Mouse (Mus musculus) lung, postnatal 0 days (tissue): ENCODE results near the gene Tubb3. TPM values are rescaled to one million over a fixed set of nuclear protein-coding genes. Genes with fewer than 3 reads are reported as not detected.

ENCODE experiments used
- ATAC-seq: fragments of 200-750 bp; cut with Nextera tagmentation; 2 replicates; pipeline ENCODE4 v1.8.0; 2017; ENCODE audit warnings: moderate library complexity
- DNase-seq: peaks from one replicate; pipeline ENCODE4 v3.0.0-alpha.2; 2016; ENCODE audit warnings: low spot score
- H3K27ac ChIP-seq: fragments of 300-500 bp; sonication (generic); 2 replicates; pipeline ENCODE4 v1.5.1; 2014; ENCODE audit warnings: antibody characterized with exemption, mild to moderate bottlenecking, low read length, mixed read lengths
- H3K27me3 ChIP-seq: fragments of 300-500 bp; sonication (generic); replicated peaks from 2 replicates; pipeline ENCODE4 v1.6.1; 2014; ENCODE audit warnings: low read length, mixed read lengths; ENCODE audit not compliant: insufficient read depth
- H3K36me3 ChIP-seq: fragments of 300-500 bp; sonication (generic); 2 replicates; pipeline ENCODE4 v1.6.1; 2014; ENCODE audit warnings: low read length, mixed read lengths; ENCODE audit not compliant: insufficient read depth
- H3K4me1 ChIP-seq: fragments of 300-500 bp; sonication (generic); 2 replicates; pipeline ENCODE4 v1.6.1; 2014; ENCODE audit warnings: antibody characterized with exemption, low read depth, low read length, mixed read lengths; ENCODE audit not compliant: insufficient read depth
- H3K4me2 ChIP-seq: fragments of 300-500 bp; sonication (generic); replicated peaks from 2 replicates; pipeline ENCODE4 v1.6.1; 2014; ENCODE audit warnings: low read depth, mild to moderate bottlenecking, low read length, moderate library complexity, mixed read lengths
- H3K4me3 ChIP-seq: fragments of 300-500 bp; sonication (generic); 2 replicates; pipeline ENCODE4 v1.5.1; 2014; ENCODE audit warnings: low read depth, low read length
- H3K9ac ChIP-seq: fragments of 300-500 bp; sonication (generic); replicated peaks from 2 replicates; pipeline ENCODE4 v1.6.1; 2014; ENCODE audit warnings: low read depth, mild to moderate bottlenecking
- H3K9me3 ChIP-seq: fragments of 300-500 bp; sonication (generic); 2 replicates; pipeline ENCODE4 v1.6.1; 2016; ENCODE audit warnings: low read length, mixed read lengths
- CTCF ChIP-seq: IDR thresholded peaks from 2 replicates; pipeline ENCODE4 v1.5.1; 2016; ENCODE audit warnings: antibody characterized with exemption, mild to moderate bottlenecking
- EP300 ChIP-seq: IDR thresholded peaks from 2 replicates; pipeline ENCODE4 v1.6.1; 2016; ENCODE audit warnings: antibody characterized with exemption, mild to moderate bottlenecking, control low read depth
- WGBS: fragments of 180-500 bp; shearing (Covaris S2); extraction: QIAGEN DNeasy Blood & Tissue Kit; methylation state at CpG from one replicate; pipeline ENCODE4 v1.1.7; 2014; 5-methylcytosine and 5-hydroxymethylcytosine counted together
- polyA plus RNA-seq: library from polyadenylated mRNA; unstranded; fragments of >200 nt; fragmentation: Nextera tagmentation; extraction: Ambion mirVana; gene quantifications from 2 replicates; pipeline ENCODE4 v1.2.1, GENCODE M21; 2015

The Tubb3 gene
- polyA plus RNA-seq, 1 experiment from 2014 or later, result 0.42 TPM

DNA sequence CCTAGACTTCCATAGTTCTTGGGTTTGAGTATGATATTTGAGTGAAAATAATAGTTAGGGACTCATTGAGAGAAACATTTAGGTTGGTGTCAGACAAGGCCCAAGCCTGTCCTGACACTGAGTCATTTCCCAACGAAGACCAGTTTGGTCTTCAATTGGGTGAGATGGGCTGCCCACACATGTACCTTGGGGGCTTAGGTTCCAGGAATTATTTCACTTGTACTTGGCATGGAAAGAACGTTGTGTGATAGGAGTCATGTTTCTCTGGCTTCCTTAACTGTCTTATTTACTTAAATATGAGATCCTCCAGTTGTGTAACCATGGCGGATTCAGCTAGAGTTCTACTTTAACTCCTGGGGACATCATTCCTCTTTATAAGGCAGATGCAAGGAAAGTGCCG, 52.4 kb downstream of the Tubb3 start:
- Histone ChIP-seq H3K4me2 (no peak overlapping the region), H3K9me3 (no peaks in the 10 kb centered on the region), H3K27ac (no peak overlapping the region), H3K36me3 (no peaks in the 10 kb centered on the region), H3K9ac (no peak overlapping the region), H3K4me1 (no peaks in the 10 kb centered on the region), H3K27me3 (no peaks in the 10 kb centered on the region), H3K4me3 (no peak overlapping the region)
- DNase-seq (no peak), ATAC-seq (no peak)
- no peak for TF ChIP-seq CTCF
- no peak for TF ChIP-seq EP300
- 88% methylated on average over 4 of the region's 4 CpGs for WGBS

DNA sequence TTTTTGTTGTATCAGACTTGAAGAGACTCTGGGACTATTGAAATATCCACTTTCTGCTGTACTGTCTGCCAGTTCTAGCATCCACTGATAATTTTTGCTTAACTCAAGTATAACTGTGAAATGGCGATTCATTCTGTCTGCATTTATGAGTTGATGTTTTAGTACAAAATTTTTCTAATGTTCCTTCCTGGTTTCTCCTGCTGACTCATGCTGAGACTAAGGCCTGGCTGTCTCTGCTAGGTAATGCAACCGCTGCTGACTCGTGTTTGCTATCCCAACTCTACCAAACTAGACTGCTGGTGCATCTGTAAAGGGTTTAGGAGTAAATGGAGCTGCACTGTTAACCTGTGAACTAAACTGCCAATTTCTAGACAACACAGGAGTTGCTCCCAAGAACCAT, 56.3 kb downstream of the Tubb3 start:
- Histone ChIP-seq H3K9me3 (no peaks in the 10 kb centered on the region), H3K27me3 (no peaks in the 10 kb centered on the region), H3K4me3 (no peak overlapping the region), H3K4me1 (no peaks in the 10 kb centered on the region), H3K4me2 (no peak overlapping the region), H3K36me3 (no peaks in the 10 kb centered on the region), H3K9ac (no peak overlapping the region), H3K27ac (no peak overlapping the region)
- no peak for ATAC-seq
- no peak for DNase-seq
- WGBS, result 71% methylated on average over 3 of the region's 3 CpGs
- TF ChIP-seq CTCF (no peak), EP300 (no peak)

Other genes starting within 250 kb of the Tubb3 start
- 98.1 and 104 TPM in 2 replicates for gene Dpep1, start 225.2 kb upstream of the Tubb3 start, polyA plus RNA-seq
- 127 and 130 TPM in 2 replicates for gene Chmp1a, start 198.7 kb upstream of the Tubb3 start, polyA plus RNA-seq
- 3.2 and 4.8 TPM in 2 replicates for gene Spata33, start 198.6 kb upstream of the Tubb3 start, polyA plus RNA-seq
- gene Cdk10, start 186.6 kb upstream of the Tubb3 start, polyA plus RNA-seq, result 23.4 and 28.3 TPM in 2 replicates
- gene Spata2l, start 175.2 kb upstream of the Tubb3 start, polyA plus RNA-seq, result 4.8 TPM in 2 replicates
- gene Zfp276, start 157.2 kb upstream of the Tubb3 start, polyA plus RNA-seq, result 14.4 and 14.6 TPM in 2 replicates
- gene Vps9d1, start 157.1 kb upstream of the Tubb3 start, polyA plus RNA-seq, result 14.0 and 14.3 TPM in 2 replicates
- gene Fanca, start 92.8 kb upstream of the Tubb3 start, polyA plus RNA-seq, result 4.5 and 6.0 TPM in 2 replicates
- gene Spire2, start 78.7 kb upstream of the Tubb3 start, polyA plus RNA-seq, result 1.6 and 2.0 TPM in 2 replicates
- 133 and 144 TPM in 2 replicates for gene Tcf25, start 37.7 kb upstream of the Tubb3 start, polyA plus RNA-seq
- gene Mc1r, start 4.3 kb upstream of the Tubb3 start, polyA plus RNA-seq, result not detected in 2 replicates
- 11.2 and 11.6 TPM in 2 replicates for gene Def8, start 12.1 kb downstream of the Tubb3 start, polyA plus RNA-seq
- 28.3 and 32.1 TPM in 2 replicates for gene Afg3l1, start 66.5 kb downstream of the Tubb3 start, polyA plus RNA-seq
- 1.7 and 1.8 TPM in 2 replicates for gene Dbndd1, start 104.0 kb downstream of the Tubb3 start, polyA plus RNA-seq
- 19.6 and 21.5 TPM in 2 replicates for gene Gas8, start 107.4 kb downstream of the Tubb3 start, polyA plus RNA-seq
- gene Rhou, start 242.5 kb downstream of the Tubb3 start, polyA plus RNA-seq, result 5.8 and 8.7 TPM in 2 replicates